Mouse (Mus musculus) neural tube, embryonic 14.5 days (tissue): ENCODE results near the gene Sae1. TPM values are rescaled to one million over a fixed set of nuclear protein-coding genes. Genes with fewer than 3 reads are reported as not detected.
"Not testable (repeated sequence)": the region's sequence is repeated elsewhere in the genome, so short reads cannot be mapped to it uniquely, and the experiment has no call there.

Experiments used
- ATAC-seq: fragments of 200-750 bp; cut with Nextera tagmentation; 2 replicates; pipeline ENCODE4 v1.8.0; 2017; ENCODE audit warnings: low read depth, mild to moderate bottlenecking, moderate TSS enrichment, moderate library complexity
- H3K27ac ChIP-seq: fragments of 300-500 bp; sonication (generic); 2 replicates; pipeline ENCODE4 v1.5.1; 2014; ENCODE audit warnings: low read depth, mild to moderate bottlenecking, control low read depth, low read length, moderate library complexity, mixed read lengths
- H3K27me3 ChIP-seq: fragments of 300-500 bp; sonication (generic); 2 replicates; pipeline ENCODE4 v1.6.1; 2014; ENCODE audit warnings: low read length; ENCODE audit not compliant: control insufficient read depth, insufficient read depth
- H3K36me3 ChIP-seq: fragments of 300-500 bp; sonication (generic); 2 replicates; pipeline ENCODE4 v1.6.1; 2014; ENCODE audit warnings: low read length, mixed read lengths; ENCODE audit not compliant: control insufficient read depth, insufficient read depth
- H3K4me1 ChIP-seq: fragments of 300-500 bp; sonication (generic); 2 replicates; pipeline ENCODE4 v1.6.1; 2014; ENCODE audit warnings: low read length; ENCODE audit not compliant: control insufficient read depth, insufficient read depth
- H3K4me2 ChIP-seq: fragments of 300-500 bp; sonication (generic); 2 replicates; pipeline ENCODE4 v1.6.1; 2014; ENCODE audit warnings: mild to moderate bottlenecking, low read depth, low read length, control low read depth
- H3K4me3 ChIP-seq: fragments of 300-500 bp; sonication (generic); 2 replicates; pipeline ENCODE4 v1.5.1; 2014; ENCODE audit warnings: low read depth, low read length, control low read depth, mixed read lengths
- H3K9ac ChIP-seq: fragments of 300-500 bp; sonication (generic); replicated peaks from 2 replicates; pipeline ENCODE4 v1.6.1; 2014; ENCODE audit warnings: low read depth, mild to moderate bottlenecking, control low read depth, low read length, mixed read lengths
- H3K9me3 ChIP-seq: fragments of 300-500 bp; sonication (generic); 2 replicates; pipeline ENCODE4 v1.6.1; 2016; ENCODE audit warnings: low read length; ENCODE audit not compliant: control insufficient read depth
- WGBS: fragments of 180-500 bp; shearing (Covaris S2); extraction: QIAGEN DNeasy Blood & Tissue Kit; methylation state at CpG from one replicate; pipeline ENCODE4 v1.1.7; 2014; 5-methylcytosine and 5-hydroxymethylcytosine counted together
- polyA plus RNA-seq: library from polyadenylated mRNA; unstranded; fragments of >200 nt; fragmentation: Nextera tagmentation; extraction: Ambion mirVana; gene quantifications from 2 replicates; pipeline ENCODE4 v1.2.1, GENCODE M21; 2014

Gene Sae1
- polyA plus RNA-seq, 1 experiment from 2014 or later, result 197 TPM

- 0 out of 2 replicates have a peak, but pooled peaks have one; percentile 12 for ATAC-seq
- Histone ChIP-seq H3K4me2 (peak overlapping the region; percentile 98), H3K4me1 (peaks cover 21% of the 10 kb centered on the region; the same call in 1 of the 2 replicates), H3K9ac (peak overlapping the region; percentile 58), H3K4me3 (peak overlapping the region; percentile 65), H3K9me3 (no peaks in the 10 kb centered on the region), H3K27ac (peak overlapping the region; percentile 48), H3K36me3 (no peaks in the 10 kb centered on the region), H3K27me3 (peaks cover 2% of the 10 kb centered on the region; the same call in 1 of the 2 replicates)
- under 1% methylated on average over 42 of the region's 56 CpGs for WGBS
Measured at GRCm38 (mm10) chr7:16310020-16310520, 77.5 kb downstream of the Sae1 start.

- peak overlapping the region; percentile 98 for H3K4me2 ChIP-seq
- peak overlapping the region; percentile 58 for H3K9ac ChIP-seq
- H3K36me3 ChIP-seq, result no peaks in the 10 kb centered on the region
- peaks cover 2% of the 10 kb centered on the region; the same call in 1 of the 2 replicates for H3K27me3 ChIP-seq
- peaks cover 21% of the 10 kb centered on the region; the same call in 1 of the 2 replicates for H3K4me1 ChIP-seq
- no peaks in the 10 kb centered on the region for H3K9me3 ChIP-seq
- WGBS, result under 1% methylated on average over 55 of the region's 61 CpGs
- peak; percentile 26; the same call in 1 of the 2 replicates for ATAC-seq
- H3K4me3 ChIP-seq, result peak overlapping the region; percentile 65
- peak overlapping the region; percentile 48; the same call in 1 of the 2 replicates for H3K27ac ChIP-seq
Measured at GRCm38 (mm10) chr7:16309318-16310019, 78.1 kb downstream of the Sae1 start.

DNA sequence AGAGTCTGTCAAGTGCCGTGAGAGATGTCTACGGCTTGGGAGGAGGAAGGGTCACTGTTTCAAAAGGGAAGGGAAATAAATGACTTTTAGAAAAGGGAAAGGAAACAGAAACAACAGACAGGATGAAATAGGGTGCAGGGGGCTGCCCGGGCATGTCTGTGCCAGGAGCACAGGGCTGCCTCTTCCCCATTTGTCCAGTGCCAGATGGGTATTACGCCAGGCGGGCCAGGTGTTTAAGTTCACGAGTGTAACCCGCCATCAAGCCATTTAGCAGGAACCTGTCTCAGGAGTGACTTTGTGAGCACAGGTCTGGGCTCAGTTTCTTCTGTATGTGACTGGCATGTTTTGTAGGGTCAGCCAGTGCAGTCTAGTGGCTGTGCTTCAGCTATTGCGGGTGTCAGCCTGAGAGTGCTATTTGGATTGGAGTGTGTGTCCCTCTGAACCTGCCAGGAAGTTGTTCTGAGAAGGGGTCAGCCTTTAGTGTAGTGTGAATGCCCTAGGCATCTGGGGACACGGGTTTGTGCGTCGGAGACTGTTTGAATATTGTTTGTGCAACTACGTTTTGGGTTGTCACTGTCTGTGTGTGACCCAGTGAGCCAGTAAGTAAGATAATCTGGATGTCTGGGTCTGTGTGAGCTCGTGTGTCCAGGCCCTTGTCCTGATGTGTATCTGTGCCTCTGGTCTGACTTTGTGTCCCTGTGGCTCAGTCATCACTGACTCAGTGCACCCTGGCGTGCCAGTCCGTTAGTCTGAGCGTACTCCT is 78.9 kb downstream of the Sae1 start:
- WGBS, result 38% methylated on average over 16 of the region's 16 CpGs
- Histone ChIP-seq H3K9ac (peak overlapping the region; percentile 58), H3K27me3 (peaks cover 2% of the 10 kb centered on the region; the same call in 1 of the 2 replicates), H3K4me1 (peaks cover 21% of the 10 kb centered on the region; the same call in 1 of the 2 replicates), H3K36me3 (no peaks in the 10 kb centered on the region), H3K27ac (no peak overlapping the region; the same call in 1 of the 2 replicates), H3K9me3 (no peaks in the 10 kb centered on the region), H3K4me2 (peak overlapping the region; percentile 98), H3K4me3 (peak overlapping the region; percentile 65)
- no peak for ATAC-seq

GRCm38 (mm10) chr7:16308093-16308492 is 79.5 kb downstream of the Sae1 start, which contains the start of gene Bbc3:
Gene Bbc3 (plus strand): TSS chr7:16308393.
- H3K36me3 ChIP-seq, H3K27me3 ChIP-seq, H3K27ac ChIP-seq, H3K9me3 ChIP-seq, ATAC-seq: not testable (repeated sequence)
- Histone ChIP-seq H3K4me2 (peak within 1 kb of the TSS; percentile 98), H3K9ac (peak within 1 kb of the TSS; percentile 58), H3K4me3 (peak within 1 kb of the TSS; percentile 65), H3K4me1 (peaks cover 20% of the 10 kb centered on the region; the same call in 1 of the 2 replicates)
- 56% methylated on average over 1 of the region's 1 CpGs for WGBS

DNA sequence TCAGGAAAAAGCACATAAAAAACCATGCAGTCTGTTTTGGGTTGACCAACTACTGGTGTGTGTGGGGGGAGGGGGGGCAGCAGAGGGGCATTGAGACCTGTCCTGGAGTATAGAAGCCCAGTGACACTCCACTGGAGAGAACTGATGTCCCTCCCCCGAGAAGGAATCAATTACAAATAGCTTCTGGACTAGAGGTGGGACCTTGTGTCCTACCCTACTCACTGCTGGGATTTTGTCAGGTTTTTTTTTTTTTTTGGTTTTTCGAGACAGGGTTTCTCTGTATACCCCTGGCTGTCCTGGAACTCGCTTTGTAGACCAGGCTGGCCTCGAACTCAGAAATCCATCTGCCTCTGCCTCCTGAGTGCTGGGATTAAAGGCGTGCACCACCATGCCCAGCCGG is 80.5 kb downstream of the Sae1 start:
- not testable (repeated sequence) for H3K9ac ChIP-seq, ATAC-seq, H3K27ac ChIP-seq, H3K36me3 ChIP-seq, H3K4me3 ChIP-seq, H3K27me3 ChIP-seq, H3K9me3 ChIP-seq, H3K4me2 ChIP-seq
- peaks cover 12% of the 10 kb centered on the region; the same call in 1 of the 2 replicates for H3K4me1 ChIP-seq
- 76% methylated on average over 6 of the region's 6 CpGs for WGBS

- ATAC-seq, result peak; percentile 94
- WGBS, result 1% methylated on average over 35 of the region's 52 CpGs
- peak overlapping the region; percentile 54 for H3K9ac ChIP-seq
Measured at GRCm38 (mm10) chr7:16299419-16300035, 88.1 kb downstream of the Sae1 start.

DNA sequence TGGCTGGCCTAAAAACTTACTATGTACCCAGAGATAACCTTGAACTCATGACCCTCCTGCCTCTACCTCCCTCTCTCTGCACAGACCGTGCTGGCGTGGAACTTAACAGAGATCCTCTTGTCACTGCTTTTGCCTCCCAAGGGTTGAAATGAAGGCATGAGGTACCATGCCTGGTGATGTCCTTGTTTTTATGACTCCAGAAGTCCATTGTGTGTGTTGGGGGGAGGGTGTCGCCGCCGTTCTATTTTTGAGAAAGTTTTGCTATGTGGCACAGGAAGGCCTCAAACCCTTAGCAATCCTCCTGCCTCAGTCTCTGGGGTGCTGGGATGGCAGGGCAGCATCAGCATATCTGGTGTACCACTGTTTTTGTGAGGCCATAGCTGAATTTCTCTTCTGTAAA is 88.7 kb downstream of the Sae1 start:
- peak overlapping the region; percentile 70; the same call in 1 of the 2 replicates for H3K27ac ChIP-seq
- peak overlapping the region; percentile 38 for H3K4me3 ChIP-seq
- no peak for ATAC-seq
- H3K36me3 ChIP-seq, result no peaks in the 10 kb centered on the region
- H3K4me2 ChIP-seq, result peak overlapping the region; percentile 79
- H3K9ac ChIP-seq, result peak overlapping the region; percentile 54
- peaks cover 20% of the 10 kb centered on the region for H3K4me1 ChIP-seq
- no peaks in the 10 kb centered on the region for H3K9me3 ChIP-seq
- no peaks in the 10 kb centered on the region for H3K27me3 ChIP-seq
- WGBS, result 69% methylated on average over 5 of the region's 5 CpGs

More at GRCm38 (mm10) chr7:16299419-16300035, 88.1 kb downstream of the Sae1 start:
- peak overlapping the region; percentile 70 for H3K27ac ChIP-seq
- H3K4me1 ChIP-seq, result peaks cover 18% of the 10 kb centered on the region
- peak overlapping the region; percentile 38 for H3K4me3 ChIP-seq
- no peaks in the 10 kb centered on the region for H3K36me3 ChIP-seq
- H3K4me2 ChIP-seq, result peak overlapping the region; percentile 79
- H3K27me3 ChIP-seq, result no peaks in the 10 kb centered on the region
- no peaks in the 10 kb centered on the region for H3K9me3 ChIP-seq

DNA sequence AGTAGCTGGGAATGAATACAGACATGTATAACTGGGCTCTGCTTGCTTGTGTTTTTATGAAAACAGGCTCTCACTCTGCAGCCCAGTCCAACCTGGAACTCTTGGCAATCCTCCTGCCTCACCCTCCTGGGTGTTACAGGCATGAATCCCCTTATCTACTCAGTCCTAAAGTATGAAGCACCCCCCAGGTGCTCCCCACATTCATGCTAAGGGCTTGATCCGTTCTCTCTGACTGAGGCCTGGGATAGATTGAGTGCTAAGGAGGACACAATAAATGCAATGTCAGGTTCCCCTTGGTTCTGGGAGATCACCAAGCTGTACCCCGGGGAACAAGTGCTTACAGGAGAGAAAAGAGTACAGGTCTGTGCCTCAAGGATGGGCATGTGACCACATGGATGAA is 90.0 kb downstream of the Sae1 start:
- Histone ChIP-seq H3K36me3 (no peaks in the 10 kb centered on the region), H3K4me3 (no peak overlapping the region), H3K27me3 (no peaks in the 10 kb centered on the region), H3K4me2 (no peak overlapping the region), H3K9me3 (no peaks in the 10 kb centered on the region), H3K4me1 (peaks cover 20% of the 10 kb centered on the region), H3K27ac (no peak overlapping the region), H3K9ac (no peak overlapping the region)
- ATAC-seq, result no peak
- WGBS, result 68% methylated on average over 2 of the region's 2 CpGs
